Mouse (Mus musculus): ENCODE measurements around the gene Prc1. TPM values are rescaled to one million over a fixed set of nuclear protein-coding genes. Genes with fewer than 3 reads are reported as not detected.

The Prc1 gene
- total and polyA plus RNA-seq, 3 experiments = 0.47 to 1.5 (median 1.1) TPM

GRCm38 (mm10) chr7:80301522-80301921 is 7.3 kb downstream of the Prc1 start:
- Histone ChIP-seq H3K9ac (ENCODE audit: low read depth, low read length) (no peak overlapping the region), H3K79me2 (replicated peaks; ENCODE audit: control insufficient read depth, insufficient read depth, low read length) (peaks cover 1% of the 10 kb centered on the region), H3K27ac (no peak overlapping the region), H3K36me3 (ENCODE audit: control insufficient read depth, insufficient read depth, low read length) (no peaks in the 10 kb centered on the region), H3K4me1 (ENCODE audit: control insufficient read depth, insufficient read depth, low read length) (no peaks in the 10 kb centered on the region), H3K27me3 (ENCODE audit: control insufficient read depth, insufficient read depth, low read length) (no peaks in the 10 kb centered on the region), H3K4me3 (no peak overlapping the region)
- WGBS = 90% methylated on average over 2 of the region's 2 CpGs
- no peak for DNase-seq
- intact Hi-C loops (cut with DNase I) = no loop called here
- no peak for TF ChIP-seq CTCF (IDR thresholded peaks at IDR 0.05)
- TF ChIP-seq EP300 (IDR thresholded peaks at IDR 0.05; ENCODE audit: insufficient read depth, low read depth, low read length) = no peak
- no peak for TF ChIP-seq POLR2A (IDR thresholded peaks at IDR 0.05; ENCODE audit: insufficient read depth, low read depth, low read length)

GRCm38 (mm10) chr7:80307766-80308165 is 13.5 kb downstream of the Prc1 start:
- TF ChIP-seq CTCF (IDR thresholded peaks at IDR 0.05) (peak; percentile 24), POLR2A (IDR thresholded peaks at IDR 0.05; ENCODE audit: insufficient read depth, low read depth, low read length) (no peak)
- intact Hi-C loops (cut with DNase I) = no loop called here
- H3K4me1 ChIP-seq (ENCODE audit: control insufficient read depth, insufficient read depth, low read length) = no peaks in the 10 kb centered on the region
- no peaks in the 10 kb centered on the region for H3K36me3 ChIP-seq (ENCODE audit: control insufficient read depth, insufficient read depth, low read length)
- H3K27ac ChIP-seq = no peak overlapping the region
- no peaks in the 10 kb centered on the region for H3K79me2 ChIP-seq (replicated peaks; ENCODE audit: control insufficient read depth, insufficient read depth, low read length)
- WGBS = 87% methylated on average over 3 of the region's 3 CpGs
- H3K4me3 ChIP-seq = no peak overlapping the region
- DNase-seq = no peak
- no peak overlapping the region for H3K9ac ChIP-seq (ENCODE audit: low read depth, low read length)
- H3K27me3 ChIP-seq (ENCODE audit: control insufficient read depth, insufficient read depth, low read length) = no peaks in the 10 kb centered on the region

- 79% methylated on average over 7 of the region's 7 CpGs for WGBS
- DNase-seq = no peak
- Histone ChIP-seq H3K36me3 (ENCODE audit: control insufficient read depth, insufficient read depth, low read length) (no peaks in the 10 kb centered on the region), H3K27ac (no peak overlapping the region), H3K27me3 (ENCODE audit: control insufficient read depth, insufficient read depth, low read length) (no peaks in the 10 kb centered on the region), H3K4me1 (ENCODE audit: control insufficient read depth, insufficient read depth, low read length) (no peaks in the 10 kb centered on the region), H3K79me2 (replicated peaks; ENCODE audit: control insufficient read depth, insufficient read depth, low read length) (no peaks in the 10 kb centered on the region), H3K4me3 (no peak overlapping the region), H3K9ac (ENCODE audit: low read depth, low read length) (no peak overlapping the region)
- intact Hi-C loops (cut with DNase I) = no loop called here
- TF ChIP-seq POLR2A (IDR thresholded peaks at IDR 0.05; ENCODE audit: insufficient read depth, low read depth, low read length) (no peak), EP300 (IDR thresholded peaks at IDR 0.05; ENCODE audit: insufficient read depth, low read depth, low read length) (no peak), CTCF (IDR thresholded peaks at IDR 0.05) (no peak)
Measured at GRCm38 (mm10) chr7:80310771-80311170, 16.5 kb downstream of the Prc1 start.

GRCm38 (mm10) chr7:80315733-80316132 is 21.5 kb downstream of the Prc1 start:
- H3K9ac ChIP-seq (ENCODE audit: low read depth, low read length) = no peak overlapping the region
- H3K79me2 ChIP-seq (replicated peaks; ENCODE audit: control insufficient read depth, insufficient read depth, low read length) = no peaks in the 10 kb centered on the region
- H3K27ac ChIP-seq = no peak overlapping the region
- H3K4me1 ChIP-seq (ENCODE audit: control insufficient read depth, insufficient read depth, low read length) = no peaks in the 10 kb centered on the region
- no peak overlapping the region for H3K4me3 ChIP-seq
- TF ChIP-seq EP300 (IDR thresholded peaks at IDR 0.05; ENCODE audit: insufficient read depth, low read depth, low read length) = no peak
- no peak for TF ChIP-seq CTCF (IDR thresholded peaks at IDR 0.05)
- no peak for TF ChIP-seq POLR2A (IDR thresholded peaks at IDR 0.05; ENCODE audit: insufficient read depth, low read depth, low read length)
- DNase-seq = no peak
- intact Hi-C loops (cut with DNase I) = no loop called here
- 81% methylated on average over 2 of the region's 2 CpGs for WGBS
- H3K36me3 ChIP-seq (ENCODE audit: control insufficient read depth, insufficient read depth, low read length) = no peaks in the 10 kb centered on the region
- no peaks in the 10 kb centered on the region for H3K27me3 ChIP-seq (ENCODE audit: control insufficient read depth, insufficient read depth, low read length)

GRCm38 (mm10) chr7:80317439-80318115 is 23.3 kb downstream of the Prc1 start:
- no peaks in the 10 kb centered on the region for H3K4me1 ChIP-seq (ENCODE audit: control insufficient read depth, insufficient read depth, low read length)
- no peaks in the 10 kb centered on the region for H3K79me2 ChIP-seq (replicated peaks; ENCODE audit: control insufficient read depth, insufficient read depth, low read length)
- no peak for TF ChIP-seq POLR2A (IDR thresholded peaks at IDR 0.05; ENCODE audit: insufficient read depth, low read depth, low read length)
- TF ChIP-seq EP300 (IDR thresholded peaks at IDR 0.05; ENCODE audit: insufficient read depth, low read depth, low read length) = no peak
- no peak for TF ChIP-seq CTCF (IDR thresholded peaks at IDR 0.05)
- H3K9ac ChIP-seq (ENCODE audit: low read depth, low read length) = no peak overlapping the region
- 64% methylated on average over 1 of the region's 1 CpGs for WGBS
- H3K27ac ChIP-seq = no peak overlapping the region
- no peak for DNase-seq
- intact Hi-C loops (cut with DNase I) = no loop called here
- H3K36me3 ChIP-seq (ENCODE audit: control insufficient read depth, insufficient read depth, low read length) = no peaks in the 10 kb centered on the region
- no peak overlapping the region for H3K4me3 ChIP-seq
- H3K27me3 ChIP-seq (ENCODE audit: control insufficient read depth, insufficient read depth, low read length) = no peaks in the 10 kb centered on the region

- no peak for TF ChIP-seq CTCF (IDR thresholded peaks at IDR 0.05)
- no peak for TF ChIP-seq EP300 (IDR thresholded peaks at IDR 0.05; ENCODE audit: insufficient read depth, low read depth, low read length)
- no peak for TF ChIP-seq POLR2A (IDR thresholded peaks at IDR 0.05; ENCODE audit: insufficient read depth, low read depth, low read length)
- Histone ChIP-seq H3K4me3 (no peak overlapping the region), H3K4me1 (ENCODE audit: control insufficient read depth, insufficient read depth, low read length) (peaks cover 3% of the 10 kb centered on the region; the same call in 1 of the 2 replicates), H3K9ac (ENCODE audit: low read depth, low read length) (no peak overlapping the region), H3K79me2 (replicated peaks; ENCODE audit: control insufficient read depth, insufficient read depth, low read length) (no peaks in the 10 kb centered on the region), H3K27me3 (ENCODE audit: control insufficient read depth, insufficient read depth, low read length) (no peaks in the 10 kb centered on the region), H3K36me3 (ENCODE audit: control insufficient read depth, insufficient read depth, low read length) (no peaks in the 10 kb centered on the region), H3K27ac (no peak overlapping the region)
- intact Hi-C loops (cut with DNase I) = no loop called here
- 88% methylated on average over 4 of the region's 4 CpGs for WGBS
- DNase-seq = no peak
Measured at GRCm38 (mm10) chr7:80318670-80319069, 24.4 kb downstream of the Prc1 start.
